Mouse (Mus musculus) T-helper 17 cell (primary cell): ENCODE data around the gene Pip5k1a.

ENCODE experiments used
- in situ Hi-C, 2 experiments: fragments of 300-600 bp; cut with MboI, MseI; formaldehyde crosslinking; loops; 1 replicate in 1 of 2; 2 replicates in 1 of 2; pipeline ENCODE4 v1.15.1; 2025; ENCODE audit warnings: high pct_unique_total_duplicates in 2 of 2

Gene Pip5k1a

GRCm38 (mm10) chr3:95121580-95121979 is 14.8 kb upstream of the Pip5k1a start:
- in situ Hi-C loops, result loop anchor here in 1 of 2 experiments (25.0 kb wide), 1 partner anchor 1116 kb away; the partner anchor contains the start of genes Hist2h2aa1, Hist2h2aa2, Hist2h3c1 and Hist2h3c2

- in situ Hi-C loops, result loop anchor here in 1 of 2 experiments (25.0 kb wide), 1 partner anchor 1120 kb away; the partner anchor contains the start of genes Hist2h2aa1, Hist2h2aa2, Hist2h3c1 and Hist2h3c2
Measured at GRCm38 (mm10) chr3:95117751-95118150, 11.0 kb upstream of the Pip5k1a start.

GRCm38 (mm10) chr3:95112760-95113159 is 6.0 kb upstream of the Pip5k1a start:
- in situ Hi-C loops, result loop anchor here in 1 of 2 experiments (25.0 kb wide), 1 partner anchor 1125 kb away; the partner anchor contains the start of genes Hist2h2aa1, Hist2h2aa2, Hist2h3c1 and Hist2h3c2

GRCm38 (mm10) chr3:95110911-95111726 is 4.4 kb upstream of the Pip5k1a start, which contains the start of gene Vps72:
Vps72 (plus strand) TSS chr3:95111022.
- in situ Hi-C loops, result loop anchor here in 1 of 2 experiments (25.0 kb wide), 1 partner anchor 1126 kb away; the partner anchor contains the start of genes Hist2h2aa1, Hist2h2aa2, Hist2h3c1 and Hist2h3c2

GRCm38 (mm10) chr3:95107898-95108297 is 1.2 kb upstream of the Pip5k1a start:
- in situ Hi-C loops, result loop anchor here in 1 of 2 experiments (25.0 kb wide), 1 partner anchor 1129 kb away; the partner anchor contains the start of genes Hist2h2aa1, Hist2h2aa2, Hist2h3c1 and Hist2h3c2

GRCm38 (mm10) chr3:95107308-95107707 is 578 bp upstream of the Pip5k1a start:
- in situ Hi-C loops, result loop anchor here in 1 of 2 experiments (25.0 kb wide), 1 partner anchor 1130 kb away; the partner anchor contains the start of genes Hist2h2aa1, Hist2h2aa2, Hist2h3c1 and Hist2h3c2

- in situ Hi-C loops, result loop anchor here in 1 of 2 experiments (25.0 kb wide), 1 partner anchor 1132 kb away; the partner anchor contains the start of genes Hist2h2aa1, Hist2h2aa2, Hist2h3c1 and Hist2h3c2
Measured at GRCm38 (mm10) chr3:95105586-95106337, 968 bp downstream of the Pip5k1a start.

GRCm38 (mm10) chr3:95105121-95105520 is 1.6 kb downstream of the Pip5k1a start:
- in situ Hi-C loops, result loop anchor here in 1 of 2 experiments (25.0 kb wide), 1 partner anchor 1132 kb away; the partner anchor contains the start of genes Hist2h2aa1, Hist2h2aa2, Hist2h3c1 and Hist2h3c2

- in situ Hi-C loops, result loop anchor here in 1 of 2 experiments (25.0 kb wide), 1 partner anchor 1136 kb away; the partner anchor contains the start of genes Hist2h2aa1, Hist2h2aa2, Hist2h3c1 and Hist2h3c2
Measured at GRCm38 (mm10) chr3:95100854-95101253, 5.9 kb downstream of the Pip5k1a start.

GRCm38 (mm10) chr3:95088071-95088470 is 18.7 kb downstream of the Pip5k1a start:
- in situ Hi-C loops, result no loop called here

- in situ Hi-C loops, result no loop called here
Measured at GRCm38 (mm10) chr3:95071606-95072005, 35.1 kb downstream of the Pip5k1a start.

GRCm38 (mm10) chr3:95066570-95066969 is 40.2 kb downstream of the Pip5k1a start:
- in situ Hi-C loops, result no loop called here

GRCm38 (mm10) chr3:95066095-95066494 is 40.6 kb downstream of the Pip5k1a start:
- in situ Hi-C loops, result no loop called here

- in situ Hi-C loops, result no loop called here
Measured at GRCm38 (mm10) chr3:95065553-95065952, 41.2 kb downstream of the Pip5k1a start.

GRCm38 (mm10) chr3:95063741-95064140 is 43.0 kb downstream of the Pip5k1a start:
- in situ Hi-C loops, result no loop called here

GRCm38 (mm10) chr3:95058078-95058477 is 48.7 kb downstream of the Pip5k1a start:
- in situ Hi-C loops, result no loop called here

GRCm38 (mm10) chr3:95056275-95056674 is 50.5 kb downstream of the Pip5k1a start:
- in situ Hi-C loops, result no loop called here

- in situ Hi-C loops, result no loop called here
Measured at GRCm38 (mm10) chr3:95054481-95055260, 52.1 kb downstream of the Pip5k1a start.

GRCm38 (mm10) chr3:95053701-95054100 is 53.0 kb downstream of the Pip5k1a start:
- in situ Hi-C loops, result no loop called here

GRCm38 (mm10) chr3:95052959-95053358 is 53.8 kb downstream of the Pip5k1a start:
- in situ Hi-C loops, result no loop called here
